Mouse (Mus musculus) midbrain, embryonic 11.5 days (tissue): ENCODE results near the gene Lnx2. TPM values are rescaled to one million over a fixed set of nuclear protein-coding genes. Genes with fewer than 3 reads are reported as not detected.

Experiments used
- ATAC-seq: fragments of 200-750 bp; cut with Nextera tagmentation; 2 replicates; pipeline ENCODE4 v1.8.0; 2017; ENCODE audit warnings: moderate TSS enrichment, moderate library complexity; ENCODE audit not compliant: low FRiP score
- DNase-seq: peaks from one replicate; pipeline ENCODE4 v3.0.0; 2015; ENCODE audit warnings: low spot score; ENCODE audit errors: missing footprints
- H3K27ac ChIP-seq: fragments of 300-500 bp; sonication (generic); 2 replicates; pipeline ENCODE4 v1.5.1; 2014; ENCODE audit warnings: low read depth, low read length
- H3K27me3 ChIP-seq: fragments of 300-500 bp; sonication (generic); 2 replicates; pipeline ENCODE4 v1.6.1; 2014; ENCODE audit warnings: mild to moderate bottlenecking, low read length, moderate library complexity, mixed read lengths; ENCODE audit not compliant: control insufficient read depth, insufficient read depth
- H3K36me3 ChIP-seq: fragments of 300-500 bp; sonication (generic); 2 replicates; pipeline ENCODE4 v1.6.1; 2014; ENCODE audit warnings: mild to moderate bottlenecking, low read length, moderate library complexity, mixed read lengths; ENCODE audit not compliant: control insufficient read depth, insufficient read depth
- H3K4me1 ChIP-seq: fragments of 300-500 bp; sonication (generic); 2 replicates; pipeline ENCODE4 v1.6.1; 2014; ENCODE audit warnings: low read length; ENCODE audit not compliant: control insufficient read depth, insufficient read depth
- H3K4me2 ChIP-seq: fragments of 300-500 bp; sonication (generic); 2 replicates; pipeline ENCODE4 v1.6.1; 2014; ENCODE audit warnings: mild to moderate bottlenecking, moderate library complexity
- H3K4me3 ChIP-seq: fragments of 300-500 bp; sonication (generic); 2 replicates; pipeline ENCODE4 v1.5.1; 2014; ENCODE audit warnings: low read depth, low read length
- H3K9ac ChIP-seq: fragments of 300-500 bp; sonication (generic); 2 replicates; pipeline ENCODE4 v1.6.1; 2014; ENCODE audit warnings: low read length
- H3K9me3 ChIP-seq: fragments of 300-500 bp; sonication (generic); 2 replicates; pipeline ENCODE4 v1.6.1; 2016; ENCODE audit warnings: low read length; ENCODE audit not compliant: control insufficient read depth
- WGBS: fragments of 180-500 bp; shearing (Covaris S2); extraction: QIAGEN DNeasy Blood & Tissue Kit; methylation state at CpG from one replicate; pipeline ENCODE4 v1.1.7; 2014; 5-methylcytosine and 5-hydroxymethylcytosine counted together
- polyA plus RNA-seq: library from polyadenylated mRNA; unstranded; fragments of >200 nt; fragmentation: Nextera tagmentation; extraction: Ambion mirVana; gene quantifications from 2 replicates; pipeline ENCODE4 v1.2.1, GENCODE M21; 2014

Lnx2 gene
- polyA plus RNA-seq, 1 experiment from 2014 or later = 8.1 TPM

DNA sequence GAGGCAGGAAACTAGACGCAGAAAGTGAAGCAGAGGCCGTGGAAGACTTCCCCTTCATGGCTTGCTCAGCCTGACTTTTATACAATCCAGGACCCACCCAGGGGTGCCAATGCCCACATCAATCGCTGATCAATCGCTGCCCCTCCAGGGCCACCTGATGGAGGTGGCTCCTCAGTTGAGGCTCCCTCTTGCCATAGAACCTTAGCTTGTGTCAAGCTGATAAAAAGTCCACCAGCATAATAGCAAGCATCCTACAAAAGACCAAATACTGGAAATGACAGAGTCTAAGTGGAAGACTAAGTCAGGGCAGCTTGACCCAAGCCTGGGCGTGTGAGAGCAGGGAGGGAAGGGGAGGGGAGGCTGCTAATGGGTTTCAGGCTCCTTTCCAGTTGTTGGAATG lies 39.7 kb downstream of the Lnx2 start:
- Histone ChIP-seq H3K36me3 (no peaks in the 10 kb centered on the region), H3K4me1 (no peaks in the 10 kb centered on the region), H3K27me3 (no peaks in the 10 kb centered on the region), H3K4me3 (no peak overlapping the region), H3K27ac (no peak overlapping the region), H3K9me3 (no peaks in the 10 kb centered on the region), H3K4me2 (no peak overlapping the region), H3K9ac (no peak overlapping the region)
- WGBS = 89% methylated on average over 5 of the region's 5 CpGs
- no peak for ATAC-seq
- DNase-seq = no peak

DNA sequence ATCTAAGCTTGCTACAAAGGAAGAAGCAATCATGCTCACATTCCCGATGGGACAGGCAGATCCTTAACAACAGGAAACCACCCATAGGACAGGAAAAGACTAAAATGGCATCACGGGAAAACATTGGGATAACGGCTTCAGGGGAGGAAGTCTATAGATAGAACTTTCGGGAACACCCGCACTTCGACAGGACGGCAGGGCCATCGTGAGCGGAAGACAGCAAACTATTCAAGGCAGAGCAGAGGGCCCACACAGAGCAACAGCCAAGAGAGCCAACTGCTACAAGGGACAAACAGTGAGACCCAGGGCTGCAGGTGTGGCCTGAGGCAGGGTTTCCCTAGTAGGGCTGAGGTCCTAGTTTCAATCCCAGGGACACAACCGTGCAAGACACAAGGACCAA lies 40.4 kb downstream of the Lnx2 start:
- Histone ChIP-seq H3K4me1 (no peaks in the 10 kb centered on the region), H3K27ac (no peak overlapping the region), H3K4me3 (no peak overlapping the region), H3K9ac (no peak overlapping the region), H3K27me3 (no peaks in the 10 kb centered on the region), H3K36me3 (no peaks in the 10 kb centered on the region), H3K9me3 (no peaks in the 10 kb centered on the region), H3K4me2 (no peak overlapping the region)
- WGBS = 88% methylated on average over 10 of the region's 10 CpGs
- no peak for ATAC-seq
- DNase-seq = no peak

DNA sequence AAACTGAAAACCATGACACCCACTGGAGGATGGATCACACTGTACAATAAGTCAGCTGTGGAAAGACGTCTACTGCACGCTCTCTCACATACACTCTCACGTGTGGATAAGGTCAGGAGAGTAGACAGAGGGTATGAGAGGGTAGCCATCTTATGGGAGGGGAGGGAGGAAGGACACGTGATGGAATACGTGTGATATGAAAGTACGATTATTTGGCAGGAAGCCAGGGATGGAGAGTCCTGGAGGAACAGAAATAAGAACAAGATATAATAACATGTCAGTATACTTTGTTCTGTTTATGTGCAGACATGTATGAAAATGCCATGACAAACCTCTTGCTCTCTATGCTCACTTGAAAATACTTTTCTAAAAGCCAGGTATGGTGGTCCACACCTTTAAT lies 41.1 kb downstream of the Lnx2 start:
- ATAC-seq (no peak), DNase-seq (no peak)
- no peaks in the 10 kb centered on the region for H3K9me3 ChIP-seq
- 93% methylated on average over 6 of the region's 6 CpGs for whole genome bisulfite sequencing
- no peaks in the 10 kb centered on the region for H3K27me3 ChIP-seq
- no peak overlapping the region for H3K9ac ChIP-seq
- no peak overlapping the region for H3K27ac ChIP-seq
- no peaks in the 10 kb centered on the region for H3K4me1 ChIP-seq
- no peaks in the 10 kb centered on the region for H3K36me3 ChIP-seq
- no peak overlapping the region for H3K4me3 ChIP-seq
- H3K4me2 ChIP-seq = no peak overlapping the region

DNA sequence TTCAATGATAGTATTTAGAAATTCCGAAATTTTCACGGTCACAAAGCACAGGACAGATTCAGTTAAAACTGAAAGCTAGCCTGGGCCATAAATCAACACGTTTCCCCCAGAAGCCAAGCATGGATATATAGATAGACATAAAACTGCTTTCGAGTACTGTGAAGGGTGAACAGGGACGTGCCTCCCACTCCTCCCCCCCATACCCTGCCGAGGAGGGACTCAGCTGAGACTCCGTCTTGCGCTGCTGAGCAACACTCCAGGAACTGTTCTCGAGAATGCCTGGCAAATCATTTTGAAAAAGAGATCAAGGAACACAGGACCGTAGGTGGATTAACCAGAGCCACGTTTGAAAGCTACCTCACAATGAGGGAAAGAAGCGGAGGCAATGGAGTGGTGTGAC lies 42.1 kb downstream of the Lnx2 start:
- H3K9me3 ChIP-seq = no peaks in the 10 kb centered on the region
- H3K4me3 ChIP-seq = no peak overlapping the region
- no peak overlapping the region for H3K9ac ChIP-seq
- no peak overlapping the region for H3K27ac ChIP-seq
- no peak for ATAC-seq
- H3K27me3 ChIP-seq = no peaks in the 10 kb centered on the region
- DNase-seq = no peak
- 67% methylated on average over 12 of the region's 12 CpGs for WGBS
- H3K36me3 ChIP-seq = no peaks in the 10 kb centered on the region
- no peak overlapping the region for H3K4me2 ChIP-seq
- H3K4me1 ChIP-seq = no peaks in the 10 kb centered on the region

DNA sequence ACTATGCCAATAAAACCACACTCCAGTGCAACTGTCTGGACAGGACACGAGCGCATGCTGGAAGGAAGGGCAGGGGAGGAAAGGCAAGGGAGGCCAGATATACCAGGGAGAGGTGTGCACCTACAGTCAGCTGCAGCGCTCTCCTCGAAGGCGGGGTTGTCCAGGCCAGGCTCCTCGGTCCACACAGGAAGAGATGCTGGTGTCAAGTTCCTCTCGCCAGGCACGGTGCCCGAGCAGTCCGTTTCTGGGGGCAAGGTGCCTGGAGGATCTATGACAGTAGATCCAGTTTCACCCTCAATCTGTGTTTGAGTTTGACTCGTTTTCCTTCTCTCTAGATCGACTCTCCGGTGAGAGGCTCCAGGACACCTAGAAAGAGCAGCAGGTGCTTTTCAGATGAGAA lies 43.2 kb downstream of the Lnx2 start:
- Histone ChIP-seq H3K4me1 (no peaks in the 10 kb centered on the region), H3K27me3 (no peaks in the 10 kb centered on the region), H3K9me3 (no peaks in the 10 kb centered on the region), H3K27ac (no peak overlapping the region), H3K9ac (no peak overlapping the region), H3K4me3 (no peak overlapping the region), H3K36me3 (no peaks in the 10 kb centered on the region), H3K4me2 (no peak overlapping the region)
- ATAC-seq (no peak), DNase-seq (no peak)
- 93% methylated on average over 13 of the region's 13 CpGs for WGBS

DNA sequence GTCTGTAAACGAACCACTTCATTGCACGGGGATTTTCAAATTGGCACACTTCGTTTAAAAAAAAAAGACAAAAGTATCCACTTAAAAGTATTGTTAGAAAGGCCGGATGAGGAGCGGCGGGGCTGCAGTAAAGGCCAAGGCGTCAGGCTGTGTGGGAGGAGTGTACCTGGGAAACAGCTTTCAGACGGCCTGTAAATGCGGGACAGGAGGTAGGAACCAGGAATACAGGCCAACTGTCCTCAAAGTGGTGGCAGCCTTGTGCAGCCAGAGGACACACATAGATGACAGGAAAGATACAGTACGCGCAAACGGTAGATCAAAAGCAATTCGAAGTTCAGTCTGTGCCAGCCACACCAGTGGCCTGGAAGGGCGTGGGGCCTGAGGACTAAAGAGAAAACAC lies 45.1 kb downstream of the Lnx2 start:
- H3K9me3 ChIP-seq = no peaks in the 10 kb centered on the region
- H3K4me2 ChIP-seq = no peak overlapping the region
- no peak for ATAC-seq
- no peaks in the 10 kb centered on the region for H3K36me3 ChIP-seq
- DNase-seq = no peak
- no peaks in the 10 kb centered on the region for H3K4me1 ChIP-seq
- H3K9ac ChIP-seq = no peak overlapping the region
- no peak overlapping the region for H3K4me3 ChIP-seq
- H3K27me3 ChIP-seq = no peaks in the 10 kb centered on the region
- H3K27ac ChIP-seq = no peak overlapping the region
- 91% methylated on average over 14 of the region's 14 CpGs for WGBS

DNA sequence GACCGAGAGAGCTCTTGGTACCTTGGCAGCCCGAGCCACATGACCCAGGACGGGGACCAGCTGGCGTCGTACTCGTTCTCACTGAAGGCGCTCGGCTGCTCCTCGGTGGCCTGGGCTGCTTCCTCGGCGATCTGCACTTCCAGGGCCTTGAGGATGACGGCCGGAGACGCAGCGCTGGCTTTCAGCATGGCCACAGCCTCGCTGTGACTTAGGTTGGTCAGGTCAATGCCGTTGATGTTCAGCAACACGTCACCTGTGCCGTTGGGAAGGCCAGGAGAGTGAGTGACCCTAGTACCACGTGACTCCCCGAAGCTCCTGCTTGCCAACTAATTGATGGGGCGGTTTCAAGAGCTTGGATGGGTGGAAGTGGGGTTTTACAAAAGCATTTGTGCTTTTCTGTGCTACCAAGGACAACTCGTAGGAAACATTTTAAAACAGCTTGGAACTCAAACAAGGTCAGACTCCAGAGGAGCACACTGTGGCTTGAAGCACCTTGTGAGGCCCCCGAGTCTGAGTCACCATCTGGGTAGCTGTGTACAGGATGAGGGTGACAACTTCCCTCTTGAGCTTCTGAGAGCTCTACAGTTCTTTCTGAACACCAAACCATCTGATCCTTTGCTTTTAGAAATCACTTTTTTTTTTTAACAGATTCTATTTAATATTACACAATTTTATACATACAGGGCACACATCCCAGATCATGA lies 51.9 kb downstream of the Lnx2 start:
- Histone ChIP-seq H3K27me3 (no peaks in the 10 kb centered on the region), H3K9me3 (no peaks in the 10 kb centered on the region), H3K4me2 (no peak overlapping the region), H3K27ac (no peak overlapping the region), H3K4me3 (no peak overlapping the region), H3K4me1 (no peaks in the 10 kb centered on the region), H3K9ac (no peak overlapping the region), H3K36me3 (no peaks in the 10 kb centered on the region)
- WGBS = 83% methylated on average over 24 of the region's 24 CpGs
- ATAC-seq = no peak
- DNase-seq = no peak

DNA sequence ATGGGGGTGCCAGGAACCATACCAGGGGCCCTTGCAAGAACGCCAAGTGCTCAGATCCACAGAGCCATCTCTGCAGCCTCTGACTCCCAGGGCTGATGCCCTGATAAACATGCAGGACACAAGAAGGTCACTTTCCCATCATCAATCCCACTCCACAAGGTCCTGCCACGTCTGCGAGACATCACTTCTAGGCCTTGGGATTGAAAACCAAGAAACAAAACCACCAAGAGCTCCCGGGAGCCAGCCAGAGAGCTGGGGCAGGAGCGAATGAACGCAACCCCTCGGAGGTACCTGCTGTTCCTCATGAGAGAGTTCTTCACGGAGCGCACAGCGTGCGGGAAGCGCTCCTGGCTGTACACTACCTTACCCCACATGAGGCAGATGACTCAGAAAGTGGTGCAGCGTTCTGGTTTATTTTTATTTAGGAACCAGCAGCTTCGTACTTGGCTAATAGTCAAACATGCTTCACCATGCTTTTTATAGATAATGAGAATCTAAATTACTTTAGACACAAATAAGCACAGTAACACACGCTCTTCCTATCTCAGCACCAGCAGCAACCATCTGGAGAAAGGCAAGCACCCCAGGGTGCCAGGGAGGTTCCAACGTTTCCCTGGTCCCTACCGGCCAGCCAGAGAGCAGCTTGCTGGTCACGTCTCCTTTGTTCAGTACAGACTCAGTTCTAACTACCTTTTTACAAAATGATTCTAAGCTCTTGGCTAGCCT lies 53.0 kb downstream of the Lnx2 start:
- no peak for ATAC-seq
- Histone ChIP-seq H3K27ac (no peak overlapping the region), H3K4me1 (no peaks in the 10 kb centered on the region), H3K9ac (no peak overlapping the region), H3K27me3 (no peaks in the 10 kb centered on the region), H3K4me3 (no peak overlapping the region), H3K9me3 (no peaks in the 10 kb centered on the region), H3K36me3 (no peaks in the 10 kb centered on the region), H3K4me2 (no peak overlapping the region)
- WGBS = 87% methylated on average over 18 of the region's 18 CpGs
- no peak for DNase-seq

DNA sequence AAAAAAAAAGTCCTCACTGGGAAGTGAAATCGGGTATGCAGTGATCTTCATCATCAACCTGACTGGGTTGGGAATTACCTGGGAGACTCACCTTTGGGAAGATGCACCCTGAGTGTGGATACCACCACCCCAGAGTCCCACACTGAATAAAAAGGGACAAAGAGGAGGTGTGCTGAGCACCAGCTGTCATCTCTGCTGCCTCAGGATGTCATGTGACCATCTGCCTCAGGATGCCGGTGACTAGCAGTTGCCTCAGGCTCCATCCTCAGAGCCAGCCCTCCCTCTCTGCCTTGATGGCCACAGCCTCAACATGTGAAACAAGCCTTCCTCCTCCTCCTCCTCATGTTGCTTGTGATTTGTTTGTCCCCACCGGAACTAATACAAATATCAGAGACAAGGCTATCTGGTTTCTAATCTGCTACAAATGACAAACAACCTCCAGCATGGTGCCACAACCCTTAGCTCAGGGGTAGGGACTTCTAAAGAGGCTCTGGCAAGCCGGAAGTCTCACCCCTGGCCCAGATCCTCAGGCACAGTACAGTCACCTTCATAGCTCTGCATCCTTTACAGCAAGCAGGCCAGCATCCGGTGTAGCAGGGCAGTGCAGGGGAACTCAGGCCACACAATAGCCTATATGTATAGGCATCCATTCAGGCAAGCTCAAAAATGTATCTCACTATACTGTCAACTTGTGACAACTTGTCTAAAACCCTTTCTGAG lies 54.7 kb downstream of the Lnx2 start:
- Histone ChIP-seq H3K27ac (no peak overlapping the region), H3K27me3 (no peaks in the 10 kb centered on the region), H3K4me3 (no peak overlapping the region), H3K4me1 (no peaks in the 10 kb centered on the region), H3K4me2 (no peak overlapping the region), H3K36me3 (no peaks in the 10 kb centered on the region), H3K9me3 (no peaks in the 10 kb centered on the region), H3K9ac (no peak overlapping the region)
- 83% methylated on average over 5 of the region's 5 CpGs for WGBS
- ATAC-seq (no peak), DNase-seq (no peak)
